ENCODE assay signal across 8 mouse cellular contexts in the genomic region with DNA sequence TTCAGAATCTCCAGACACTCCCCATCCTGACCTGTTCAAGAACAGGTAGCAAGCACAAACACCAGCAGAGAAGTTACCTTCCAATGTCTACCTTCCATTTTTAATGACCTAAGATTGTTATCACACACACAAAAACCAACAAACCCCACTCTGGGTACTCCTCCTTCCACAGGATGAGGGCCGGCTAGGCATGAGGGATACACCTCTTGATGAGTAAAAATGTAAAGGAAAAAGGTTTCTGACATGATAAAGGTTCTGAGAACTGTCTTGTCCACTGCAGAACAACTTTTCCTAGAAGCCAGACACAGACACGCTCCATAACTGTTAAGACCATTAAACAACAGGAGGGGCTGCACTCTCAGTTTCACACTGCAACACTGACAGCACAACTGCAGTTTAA. TPM values are rescaled to one million over a fixed set of nuclear protein-coding genes. Genes with fewer than 3 reads are reported as not detected.
DNase-seq lines count a peak whose midpoint lies in the region; ATAC-seq and TF ChIP-seq lines count a peak whose summit lies in the region.

No protein-coding gene starts in this region.

- H3K4me1 ChIP-seq in heart, embryonic 12.5 days (replicated peaks): peaks cover 21% of the 10 kb centered on the region
- peaks cover 46% of the 10 kb centered on the region for H3K4me1 ChIP-seq in forebrain, embryonic 15.5 days
- peaks cover 27% of the 10 kb centered on the region for H3K4me1 ChIP-seq in liver, postnatal 0 days (ENCODE audit: insufficient read depth)

- peak overlapping the region; percentile 56; the same call in 1 of the 2 replicates for H3K9ac ChIP-seq in heart, embryonic 12.5 days
- 0 out of 2 replicates have a peak overlapping the region, but pooled peaks have one; percentile 18 for H3K9ac ChIP-seq in forebrain, embryonic 15.5 days (replicated peaks)
- no peak overlapping the region for H3K9ac ChIP-seq in liver, postnatal 0 days (replicated peaks)

- ATAC-seq in heart, embryonic 12.5 days (ENCODE audit: insufficient number of reproducible peaks, low FRiP score): no peak
- no peak for ATAC-seq in forebrain, embryonic 15.5 days (replicated peaks)
- ATAC-seq in liver, postnatal 0 days: no peak

- H3K27ac ChIP-seq in heart, embryonic 12.5 days (ENCODE audit: poor library complexity, severe bottlenecking): peak overlapping the region; percentile 75
- H3K27ac ChIP-seq in forebrain, embryonic 15.5 days (replicated peaks): no peak overlapping the region
- H3K27ac ChIP-seq in liver, postnatal 0 days (ENCODE audit: low read depth): no peak overlapping the region

- TF ChIP-seq CTCF in liver, postnatal 0 days (IDR thresholded peaks at IDR 0.05; ENCODE audit: low read depth): no peak

- 51% methylated on average over 2 of the region's 2 CpGs for WGBS in heart, embryonic 12.5 days
- 64% methylated on average over 2 of the region's 2 CpGs for WGBS in forebrain, embryonic 15.5 days
- 38% methylated on average over 2 of the region's 2 CpGs for WGBS in liver, postnatal 0 days (ENCODE audit: insufficient replicate concordance)

- TF ChIP-seq EP300 in liver, postnatal 0 days (IDR thresholded peaks at IDR 0.05; ENCODE audit: low read depth): no peak

- peak overlapping the region; percentile 61 for H3K4me2 ChIP-seq in heart, embryonic 12.5 days
- peak overlapping the region; percentile 28 for H3K4me2 ChIP-seq in forebrain, embryonic 15.5 days (replicated peaks)
- peak overlapping the region; percentile 39 for H3K4me2 ChIP-seq in liver, postnatal 0 days (ENCODE audit: low read depth, low read length)

- H3K27me3 ChIP-seq in heart, embryonic 12.5 days (replicated peaks): no peaks in the 10 kb centered on the region
- H3K27me3 ChIP-seq in forebrain, embryonic 15.5 days: no peaks in the 10 kb centered on the region
- H3K27me3 ChIP-seq in liver, postnatal 0 days (ENCODE audit: insufficient read depth, low read length): no peaks in the 10 kb centered on the region

- peak overlapping the region; percentile 33 for H3K4me3 ChIP-seq in heart, embryonic 12.5 days
- H3K4me3 ChIP-seq in forebrain, embryonic 15.5 days: peak overlapping the region; percentile 16
- H3K4me3 ChIP-seq in liver, postnatal 0 days (ENCODE audit: low read depth, low read length): no peak overlapping the region

- no peaks in the 10 kb centered on the region for H3K9me3 ChIP-seq in heart, embryonic 12.5 days (replicated peaks)
- no peaks in the 10 kb centered on the region for H3K9me3 ChIP-seq in forebrain, embryonic 15.5 days
- H3K9me3 ChIP-seq in liver, postnatal 0 days (ENCODE audit: low read length): no peaks in the 10 kb centered on the region

- no peak for DNase-seq in heart, postnatal 36 days
- DNase-seq in 416B (ENCODE audit: low read depth): peak; percentile 6
- DNase-seq in liver, postnatal 0 days: no peak
- no peak for DNase-seq in adrenal gland, adult 2 months
- no peak for DNase-seq in urinary bladder, postnatal 4 days (ENCODE audit: low spot score in 2 of 2)
- no peak for DNase-seq in thymus, postnatal 14 days

- intact Hi-C loops in heart, postnatal 36 days (cut with DNase I): loop anchor here (10.0 kb wide), 1 partner anchor 1989 kb away; a partner anchor contains a TSS

- H3K36me3 ChIP-seq in heart, embryonic 12.5 days: no peaks in the 10 kb centered on the region
- no peaks in the 10 kb centered on the region for H3K36me3 ChIP-seq in forebrain, embryonic 15.5 days
- H3K36me3 ChIP-seq in liver, postnatal 0 days (replicated peaks; ENCODE audit: insufficient read depth, low read length): no peaks in the 10 kb centered on the region

RNA-seq across cellular contexts. Expression of a gene that starts 3.7 kb away (rescaled TPM):
- 62.6 and 63.3 TPM in 2 replicates for polyA plus RNA-seq in heart, embryonic 12.5 days (2016; fragmentation: Nextera tagmentation; extraction: Ambion mirVana)
- 10 to 100 TPM; 30.7 to 30.9 TPM for total RNA-seq in heart, postnatal 36 days (2021)
- 8.3 and 13.3 TPM in 2 replicates for polyA plus RNA-seq in forebrain, embryonic 15.5 days (2015; fragmentation: Nextera tagmentation; extraction: Ambion mirVana)
- 14.6 and 15.8 TPM in 2 replicates for polyA plus RNA-seq in liver, postnatal 0 days (2015; fragmentation: Nextera tagmentation; extraction: Ambion mirVana)
- 10 to 100 TPM; 19.7 to 20.3 TPM for total RNA-seq in adrenal gland, adult 2 months (2021)
- polyA plus RNA-seq in adrenal gland, adult 2 months (2012; rRNA removed): 21.9 and 22.0 TPM in 2 replicates
